19 mouse cellular contexts compared by ENCODE assay signal in genomic region chr11:54162968-54163367, GRCm38 (mm10).
DNase-seq lines count a peak whose midpoint lies in the region; ATAC-seq and TF ChIP-seq lines count a peak whose summit lies in the region.
"Had no signal": no experiment of that assay in that cellular context is flagged by ENCODE, and none has a peak within 500 bp of the region (broad histone marks: within the 10 kb centered on the region; RNA-seq: fewer than 3 reads in every experiment).

No protein-coding gene starts in this region.

- no peak overlapping the region for H3K4me2 ChIP-seq in intestine, embryonic 14.5 days (ENCODE audit: low read length)
- H3K4me2 ChIP-seq in intestine, postnatal 0 days (replicated peaks; ENCODE audit: low read depth), result no peak overlapping the region
- no peak overlapping the region for H3K4me2 ChIP-seq in limb, embryonic 12.5 days
- H3K4me2 ChIP-seq: heart, embryonic 11.5 days; intestine, embryonic 15.5 days; midbrain, embryonic 13.5 days had no signal

- no peak overlapping the region for H3K27ac ChIP-seq in intestine, embryonic 14.5 days (ENCODE audit: low read depth)
- no peak overlapping the region for H3K27ac ChIP-seq in intestine, postnatal 0 days (ENCODE audit: low read depth, low read length)
- H3K27ac ChIP-seq in limb, embryonic 12.5 days, result no peak overlapping the region
- H3K27ac ChIP-seq: intestine, embryonic 15.5 days; layer of hippocampus, adult 2 months; left cerebral cortex, adult 2 months; macrophage; midbrain, embryonic 13.5 days had no signal

- H3K36me3 ChIP-seq in intestine, embryonic 14.5 days (ENCODE audit: control insufficient read depth, insufficient read depth, low read length), result no peaks in the 10 kb centered on the region
- no peaks in the 10 kb centered on the region for H3K36me3 ChIP-seq in intestine, postnatal 0 days (ENCODE audit: control insufficient read depth, insufficient read depth)
- H3K36me3 ChIP-seq in limb, embryonic 12.5 days, result no peaks in the 10 kb centered on the region
- H3K36me3 ChIP-seq: intestine, embryonic 15.5 days; midbrain, embryonic 13.5 days had no signal

- ATAC-seq in intestine, embryonic 14.5 days (replicated peaks; ENCODE audit: low FRiP score, low TSS enrichment, low read depth), result peak; percentile 70
- no peak for ATAC-seq in intestine, postnatal 0 days
- ATAC-seq in limb, embryonic 12.5 days (ENCODE audit: insufficient number of reproducible peaks, insufficient read depth, low FRiP score, low TSS enrichment, low read depth), result 0 out of 2 replicates have a peak, but pooled peaks have one; percentile 42
- ATAC-seq: forebrain, embryonic 16.5 days; intestine, embryonic 15.5 days; midbrain, embryonic 13.5 days had no signal

- no peak for TF ChIP-seq CTCF in intestine, postnatal 0 days (IDR thresholded peaks at IDR 0.05; ENCODE audit: low read depth)

- no peaks in the 10 kb centered on the region for H3K27me3 ChIP-seq in intestine, embryonic 14.5 days (replicated peaks; ENCODE audit: control insufficient read depth, insufficient read depth, low read length)
- H3K27me3 ChIP-seq in intestine, postnatal 0 days (replicated peaks; ENCODE audit: control insufficient read depth, insufficient read depth, low read length), result no peaks in the 10 kb centered on the region
- no peaks in the 10 kb centered on the region for H3K27me3 ChIP-seq in limb, embryonic 12.5 days
- H3K27me3 ChIP-seq: intestine, embryonic 15.5 days; midbrain, embryonic 13.5 days had no signal

- 8% methylated on average over 1 of the region's 1 CpGs for WGBS in intestine, embryonic 14.5 days
- 12% methylated on average over 1 of the region's 1 CpGs for WGBS in intestine, postnatal 0 days
- 10% methylated on average over 1 of the region's 1 CpGs for WGBS in limb, embryonic 12.5 days

- no peak overlapping the region for H3K4me3 ChIP-seq in intestine, embryonic 14.5 days (ENCODE audit: low read depth, low read length)
- H3K4me3 ChIP-seq in intestine, postnatal 0 days (ENCODE audit: low read depth, low read length), result no peak overlapping the region
- H3K4me3 ChIP-seq in limb, embryonic 12.5 days (replicated peaks), result no peak overlapping the region
- H3K4me3 ChIP-seq: intestine, embryonic 15.5 days; layer of hippocampus, adult 2 months; left cerebral cortex, adult 2 months; midbrain, embryonic 13.5 days had no signal

- DNase-seq in intestine, embryonic 14.5 days (ENCODE audit: low spot score), result peak; percentile 54
- DNase-seq in ZHBTc4 (ENCODE audit: low read depth, low spot score), result peak; percentile 42
- peak; percentile 29 for DNase-seq in thymus, postnatal 25 days
- no peak for DNase-seq in right cerebral cortex, postnatal 25 days
- DNase-seq in heart, adult 9 months (ENCODE audit: low spot score in 2 of 2), result no peak
- no peak for DNase-seq in cerebellum, adult 9-10 months
- DNase-seq: cerebellum, adult 18-20 months; gastrocnemius, postnatal 14 days; heart, postnatal 36 days; lung, adult 2 months had no signal

- H3K9ac ChIP-seq in intestine, embryonic 14.5 days (ENCODE audit: low read length), result no peak overlapping the region
- no peak overlapping the region for H3K9ac ChIP-seq in intestine, postnatal 0 days (ENCODE audit: low read depth, low read length)
- no peak overlapping the region for H3K9ac ChIP-seq in limb, embryonic 12.5 days (replicated peaks)
- H3K9ac ChIP-seq: intestine, embryonic 15.5 days; midbrain, embryonic 13.5 days had no signal

- H3K4me1 ChIP-seq in intestine, embryonic 14.5 days (replicated peaks; ENCODE audit: control insufficient read depth, insufficient read depth, low read length), result 0 out of 2 replicates have a peak, but pooled peaks cover 2% of the 10 kb centered on the region
- no peaks in the 10 kb centered on the region for H3K4me1 ChIP-seq in intestine, postnatal 0 days (replicated peaks; ENCODE audit: control insufficient read depth, insufficient read depth, low read length)
- H3K4me1 ChIP-seq in limb, embryonic 12.5 days (replicated peaks), result peaks cover 8% of the 10 kb centered on the region; the same call in 1 of the 2 replicates
- H3K4me1 ChIP-seq: midbrain, embryonic 13.5 days had no signal

- H3K9me3 ChIP-seq in intestine, embryonic 14.5 days (ENCODE audit: control insufficient read depth, low read length), result no peaks in the 10 kb centered on the region
- H3K9me3 ChIP-seq in intestine, postnatal 0 days (ENCODE audit: control insufficient read depth), result no peaks in the 10 kb centered on the region
- H3K9me3 ChIP-seq in limb, embryonic 12.5 days, result no peaks in the 10 kb centered on the region
- H3K9me3 ChIP-seq: intestine, embryonic 15.5 days; midbrain, embryonic 13.5 days had no signal

Comparison
In these comparisons a context has a peak if more than half of its experiments do, and no peak if none do; other contexts are left out.
1. DNase-seq: peak in intestine, embryonic 14.5 days (single experiment), ZHBTc4 (single experiment) and thymus, postnatal 25 days (single experiment); none in right cerebral cortex, postnatal 25 days (single experiment), heart, adult 9 months (0 of 2) and cerebellum, adult 9-10 months (single experiment).